Mouse (Mus musculus) left cerebral cortex, adult 11 months (tissue): ENCODE measurements around the gene Traf5.

Experiments used
- DNase-seq: peaks from one replicate; pipeline ENCODE4 v3.0.0; 2022; ENCODE audit warnings: low spot score

Gene Traf5

DNA sequence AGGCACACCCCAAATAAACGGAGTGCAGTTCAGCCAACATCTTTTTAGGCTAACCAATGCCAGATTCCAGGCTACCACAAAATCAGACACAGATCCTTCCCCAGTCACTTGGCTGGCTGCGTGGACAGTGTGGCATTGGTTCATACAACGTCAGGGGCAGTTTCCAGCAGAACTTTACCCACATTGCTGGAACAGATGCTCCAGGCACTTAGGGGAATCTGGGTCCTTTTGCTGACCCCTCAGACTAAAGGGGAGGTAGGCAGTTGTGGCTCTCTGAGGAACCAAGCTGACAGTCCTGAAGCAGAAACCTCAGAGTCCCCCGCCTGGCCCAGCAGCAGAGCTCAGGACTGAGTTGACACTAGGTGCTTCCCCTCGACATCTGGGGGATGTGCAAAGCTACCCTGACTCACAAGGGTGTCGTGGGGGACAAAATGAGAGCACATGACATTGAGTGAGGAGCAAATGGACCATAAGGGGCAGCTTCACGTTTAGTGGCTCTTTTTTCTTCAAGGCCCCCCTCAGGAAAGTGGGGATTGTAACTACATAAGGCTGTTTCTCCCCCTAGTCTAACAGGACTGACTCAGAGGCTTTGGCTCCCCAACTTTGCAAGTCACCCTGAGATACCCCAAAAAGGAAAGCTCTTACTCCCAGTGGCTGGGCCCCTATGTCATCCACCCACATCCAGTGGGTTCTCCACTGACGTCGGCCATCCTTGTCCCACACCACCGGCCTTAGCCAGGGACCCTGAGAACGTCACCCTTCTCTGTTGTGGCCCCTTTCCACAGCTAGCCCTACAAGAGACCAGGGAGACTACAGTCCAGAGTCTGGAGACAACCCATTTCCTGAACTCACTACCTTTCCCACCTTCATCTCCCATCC, 1.4 kb downstream of the Traf5 start:
- no peak for DNase-seq

- DNase-seq: no peak
Measured at GRCm38 (mm10) chr1:192090281-192090680, 2.1 kb downstream of the Traf5 start.

- no peak for DNase-seq
Measured at GRCm38 (mm10) chr1:192089208-192090166, 2.9 kb downstream of the Traf5 start.

DNA sequence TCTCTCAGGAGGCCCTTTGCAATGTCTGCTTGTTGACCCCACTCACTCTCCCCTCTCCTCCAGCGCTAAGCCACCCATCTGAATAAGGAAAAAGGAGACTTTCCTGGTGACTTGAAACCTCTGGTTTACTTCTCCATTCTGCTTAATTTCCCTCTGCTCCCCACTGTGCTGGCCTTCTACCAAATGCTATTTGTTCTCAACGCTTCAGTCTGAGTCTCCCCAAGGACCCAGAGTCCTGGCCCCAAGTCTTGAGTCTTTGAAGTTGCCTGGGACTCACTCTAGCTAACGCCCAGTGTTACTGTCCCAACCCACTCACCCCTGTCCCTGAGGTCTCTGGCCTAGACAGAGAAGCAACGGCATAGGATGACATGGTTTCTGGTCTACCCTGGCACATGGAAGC, 4.3 kb downstream of the Traf5 start:
- DNase-seq: no peak

GRCm38 (mm10) chr1:192087098-192087497, 5.3 kb downstream of the Traf5 start:
- no peak for DNase-seq

- DNase-seq: no peak
Measured at GRCm38 (mm10) chr1:192086279-192087037, 5.9 kb downstream of the Traf5 start.

DNA sequence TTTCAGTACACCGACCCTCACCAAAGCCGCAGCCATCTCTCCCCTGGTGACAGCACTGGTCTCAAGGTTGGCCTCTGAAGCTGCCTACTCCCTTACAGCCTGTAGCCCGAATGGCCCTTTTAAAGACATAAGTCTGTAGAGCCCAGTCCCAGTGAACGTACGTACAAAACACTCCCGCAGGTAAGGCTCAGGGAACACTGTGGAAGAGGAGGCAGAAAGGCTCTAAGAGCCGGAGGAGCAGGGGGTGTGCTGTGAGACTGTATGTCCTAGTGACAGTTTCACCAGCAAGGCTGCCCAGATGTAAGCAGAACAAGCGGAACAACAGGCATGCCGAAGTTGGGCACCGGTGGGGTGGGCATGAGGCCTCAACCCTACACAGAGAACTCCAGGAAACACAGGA, 7.1 kb downstream of the Traf5 start:
- DNase-seq: no peak

DNA sequence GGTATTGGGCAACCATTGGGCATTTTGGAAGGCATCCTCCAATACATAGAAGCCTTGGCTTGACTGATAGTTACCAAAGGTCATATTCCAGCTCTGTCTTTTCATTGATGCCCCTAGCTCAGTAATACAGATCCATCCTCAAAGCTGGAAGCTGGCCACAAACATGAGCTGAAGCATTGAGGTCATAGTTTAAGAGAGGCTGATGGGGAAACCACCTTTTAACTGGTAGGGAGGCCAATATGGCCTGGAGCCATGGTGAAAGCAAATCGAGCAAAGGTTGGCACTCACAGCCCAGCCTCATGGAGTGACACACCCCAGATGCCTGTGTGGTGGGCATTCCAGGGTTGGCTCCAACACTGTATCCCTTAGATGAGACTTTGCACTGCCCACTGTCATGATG, 9.7 kb downstream of the Traf5 start:
- DNase-seq: no peak

- no peak for DNase-seq
Measured at GRCm38 (mm10) chr1:192081129-192081528, 11.2 kb downstream of the Traf5 start.

DNA sequence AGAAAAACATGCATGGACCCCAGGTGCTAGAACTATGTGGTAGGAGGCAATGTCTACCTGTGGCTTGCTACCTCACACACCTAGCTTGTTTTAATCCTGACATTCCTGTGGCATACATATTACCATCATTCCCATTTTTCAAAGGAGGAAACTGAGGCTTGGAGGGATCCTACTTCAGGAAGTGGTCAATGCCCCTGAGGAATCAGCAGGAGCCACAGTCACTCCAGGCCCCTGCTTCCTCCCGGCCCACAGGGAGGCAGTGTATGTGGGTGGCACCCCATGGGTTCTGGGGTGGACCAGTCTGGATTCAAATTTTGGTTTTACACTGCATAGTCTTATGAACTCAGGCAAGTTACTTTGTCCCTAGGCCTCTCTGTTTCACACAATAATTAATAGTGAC, 13.2 kb downstream of the Traf5 start:
- DNase-seq: no peak

DNA sequence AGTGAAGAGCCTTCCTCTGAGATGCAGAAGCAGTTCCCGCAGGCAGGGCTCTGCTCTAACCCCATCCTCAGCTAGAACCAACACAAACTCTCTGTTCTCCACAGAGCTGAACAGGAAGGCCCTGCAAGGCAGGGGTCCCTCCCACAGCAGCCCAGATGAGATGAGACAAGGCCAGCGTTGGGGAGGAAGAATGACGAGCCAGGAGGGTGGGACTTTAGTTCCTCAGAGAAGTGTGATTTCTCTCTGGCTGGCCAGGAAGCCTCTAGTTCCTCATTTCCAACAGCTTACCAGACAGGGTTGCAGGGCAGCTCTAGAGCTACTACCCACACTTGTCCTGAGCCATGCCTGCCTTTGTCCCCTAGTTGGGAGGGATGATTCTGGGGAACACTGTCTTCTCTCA, 14.0 kb downstream of the Traf5 start:
- no peak for DNase-seq

GRCm38 (mm10) chr1:192076796-192077535, 15.4 kb downstream of the Traf5 start:
- no peak for DNase-seq

DNA sequence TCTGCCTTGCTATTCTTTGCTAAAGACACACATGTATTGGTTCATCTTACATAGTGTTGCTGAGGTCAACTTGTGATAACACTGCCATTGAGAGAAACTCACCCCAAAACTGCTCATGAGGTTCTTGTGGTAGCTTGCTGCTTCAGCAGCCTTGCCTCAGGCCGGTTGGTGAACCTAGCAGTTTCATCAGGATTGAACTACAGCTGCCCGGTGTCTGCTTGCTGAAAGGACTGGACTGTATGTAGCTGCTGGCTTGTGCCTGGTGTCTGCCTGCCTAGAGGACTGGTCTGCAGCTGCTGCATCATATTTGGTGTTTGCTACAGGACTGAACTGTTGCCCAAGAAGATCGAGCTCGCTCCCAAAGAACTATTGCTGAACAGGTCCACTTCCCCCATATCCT, 16.3 kb downstream of the Traf5 start:
- DNase-seq: no peak

- DNase-seq: no peak
Measured at GRCm38 (mm10) chr1:192074824-192075223, 17.5 kb downstream of the Traf5 start.

- DNase-seq: no peak
Measured at GRCm38 (mm10) chr1:192072426-192072825, 19.9 kb downstream of the Traf5 start.

- no peak for DNase-seq
Measured at GRCm38 (mm10) chr1:192070618-192071051, 21.7 kb downstream of the Traf5 start.

DNA sequence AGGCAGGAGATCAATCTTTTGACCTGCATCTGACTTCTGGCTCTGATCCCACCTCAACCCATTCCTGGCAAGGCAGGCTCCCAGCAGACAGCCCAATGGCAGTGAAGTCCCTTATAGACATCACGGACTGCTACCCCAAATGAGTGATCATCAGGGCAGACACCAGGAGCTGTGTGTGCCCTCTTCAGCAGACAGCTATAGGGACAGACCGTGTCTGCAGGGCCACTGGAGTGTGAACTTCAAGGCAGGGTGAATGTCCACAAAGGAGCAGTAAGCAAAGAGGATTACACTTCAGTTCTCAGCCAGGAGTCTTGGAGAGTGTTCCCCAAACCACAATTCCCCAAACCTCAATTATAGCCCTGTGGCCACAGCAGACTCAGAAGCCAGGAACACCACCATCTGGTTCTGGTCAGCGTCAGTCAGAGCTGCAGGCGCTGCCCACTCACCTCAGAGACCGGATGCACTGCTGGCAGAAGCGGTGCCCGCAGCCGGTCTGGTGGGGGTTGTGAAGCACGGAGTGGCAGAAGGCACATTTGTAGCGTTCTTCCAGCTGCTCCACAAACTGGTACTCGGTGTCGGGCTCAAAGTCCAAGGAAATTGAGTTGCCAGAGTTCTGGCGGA, 22.3 kb downstream of the Traf5 start:
- no peak for DNase-seq

GRCm38 (mm10) chr1:192068188-192068587, 24.2 kb downstream of the Traf5 start:
- no peak for DNase-seq

DNA sequence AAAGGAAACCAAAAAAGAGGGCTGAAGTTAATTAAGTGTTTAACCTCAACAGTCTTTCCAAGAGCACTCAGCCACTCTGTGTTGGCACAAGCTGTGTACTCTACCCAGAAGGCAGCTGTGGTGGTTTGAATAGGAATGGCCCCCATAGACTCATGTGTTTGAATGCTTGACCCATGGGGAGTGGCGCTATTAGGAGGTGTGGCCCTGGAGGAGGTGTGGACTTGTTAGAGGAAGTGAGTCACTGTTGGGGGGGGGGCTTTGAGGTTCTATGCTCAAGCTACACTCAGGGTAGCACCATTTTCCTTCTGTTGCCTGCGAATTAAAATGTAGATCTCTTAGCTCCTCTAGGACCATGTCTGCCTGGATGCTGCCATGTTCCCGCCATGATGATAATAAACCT, 25.4 kb downstream of the Traf5 start:
- DNase-seq: no peak

DNA sequence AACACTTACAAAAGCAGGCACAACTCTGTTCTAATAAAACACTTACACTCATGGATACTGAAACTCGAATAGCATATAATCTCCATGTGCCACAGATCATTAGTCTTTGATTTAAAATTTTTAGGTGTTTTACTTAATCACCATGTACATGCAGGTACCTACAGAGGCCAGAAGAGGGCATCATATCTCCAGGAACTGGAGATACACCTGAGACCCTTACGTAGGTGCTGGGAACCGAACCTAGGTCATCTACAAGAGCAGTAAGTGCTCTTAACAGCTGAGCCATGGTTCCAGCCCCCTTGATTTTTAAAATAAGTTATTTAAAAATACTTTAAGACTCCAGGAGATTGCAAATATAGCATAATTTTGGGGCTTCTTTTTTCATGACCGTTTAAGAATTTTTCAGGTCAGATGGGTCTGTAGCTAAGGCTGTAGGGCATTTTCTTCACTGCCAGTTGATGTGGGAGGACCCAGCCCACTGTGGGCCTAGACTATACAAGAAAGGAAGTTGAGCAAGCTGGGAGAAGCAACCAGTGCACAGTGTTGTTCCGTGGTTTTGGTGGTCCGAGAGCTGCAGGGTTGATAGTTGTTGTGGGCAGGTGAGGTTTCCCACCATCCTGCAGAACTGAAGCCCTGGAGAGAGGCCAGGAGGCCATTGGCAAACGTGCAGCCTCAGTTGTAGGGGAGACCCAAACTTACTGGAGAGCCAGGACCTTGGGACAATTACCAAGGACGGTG, 29.0 kb downstream of the Traf5 start:
- DNase-seq: no peak
